Mouse (Mus musculus) intestine, postnatal 0 days (tissue): Measurements from ENCODE around the gene Ctdspl. TPM values are rescaled to one million over a fixed set of nuclear protein-coding genes. Genes with fewer than 3 reads are reported as not detected.

Experiments
- ATAC-seq: fragments of 200-750 bp; cut with Nextera tagmentation; 2 replicates; pipeline ENCODE4 v1.8.0; 2017; ENCODE audit warnings: mild to moderate bottlenecking, moderate TSS enrichment, moderate library complexity
- H3K27ac ChIP-seq: fragments of 300-500 bp; sonication (generic); 2 replicates; pipeline ENCODE4 v1.5.1; 2014; ENCODE audit warnings: mild to moderate bottlenecking, low read depth, low read length, moderate library complexity
- H3K27me3 ChIP-seq: fragments of 300-500 bp; sonication (generic); replicated peaks from 2 replicates; pipeline ENCODE4 v1.6.1; 2014; ENCODE audit warnings: low read length, mixed read lengths; ENCODE audit not compliant: control insufficient read depth, insufficient read depth
- H3K36me3 ChIP-seq: fragments of 300-500 bp; sonication (generic); 2 replicates; pipeline ENCODE4 v1.6.1; 2014; ENCODE audit warnings: mild to moderate bottlenecking, moderate library complexity; ENCODE audit not compliant: control insufficient read depth, insufficient read depth
- H3K4me1 ChIP-seq: fragments of 300-500 bp; sonication (generic); replicated peaks from 2 replicates; pipeline ENCODE4 v1.6.1; 2014; ENCODE audit warnings: antibody characterized with exemption, low read length, mixed read lengths; ENCODE audit not compliant: control insufficient read depth, insufficient read depth
- H3K4me2 ChIP-seq: fragments of 300-500 bp; sonication (generic); replicated peaks from 2 replicates; pipeline ENCODE4 v1.6.1; 2014; ENCODE audit warnings: low read depth, mild to moderate bottlenecking, moderate library complexity
- H3K4me3 ChIP-seq: fragments of 300-500 bp; sonication (generic); 2 replicates; pipeline ENCODE4 v1.5.1; 2014; ENCODE audit warnings: low read depth, low read length
- H3K9ac ChIP-seq: fragments of 300-500 bp; sonication (generic); 2 replicates; pipeline ENCODE4 v1.6.1; 2014; ENCODE audit warnings: mild to moderate bottlenecking, low read depth, low read length
- H3K9me3 ChIP-seq: fragments of 300-500 bp; sonication (generic); 2 replicates; pipeline ENCODE4 v1.6.1; 2016; ENCODE audit warnings: mixed run types; ENCODE audit not compliant: control insufficient read depth
- CTCF ChIP-seq: sonication (generic); IDR thresholded peaks from 2 replicates; pipeline ENCODE4 v1.5.1; 2016; ENCODE audit warnings: low read depth, mild to moderate bottlenecking, control low read depth, antibody characterized with exemption, moderate library complexity
- WGBS: fragments of 180-500 bp; shearing (Covaris S2); extraction: QIAGEN DNeasy Blood & Tissue Kit; methylation state at CpG from one replicate; pipeline ENCODE4 v1.1.7; 2014; 5-methylcytosine and 5-hydroxymethylcytosine counted together
- polyA plus RNA-seq: library from polyadenylated mRNA; unstranded; fragments of >200 nt; fragmentation: Nextera tagmentation; extraction: Ambion mirVana; gene quantifications from 2 replicates; pipeline ENCODE4 v1.2.1, GENCODE M21; 2015

Ctdspl gene
- polyA plus RNA-seq, 1 experiment from 2014 or later: 17.0 TPM

GRCm38 (mm10) chr9:118913613-118914012 is 12.6 kb upstream of the Ctdspl start:
- 76% methylated on average over 3 of the region's 3 CpGs for WGBS
- Histone ChIP-seq H3K9ac (no peak overlapping the region), H3K4me1 (no peaks in the 10 kb centered on the region), H3K4me2 (no peak overlapping the region), H3K27ac (no peak overlapping the region), H3K36me3 (no peaks in the 10 kb centered on the region), H3K27me3 (no peaks in the 10 kb centered on the region), H3K4me3 (no peak overlapping the region), H3K9me3 (no peaks in the 10 kb centered on the region)
- ATAC-seq: no peak
- no peak for TF ChIP-seq CTCF

- Histone ChIP-seq H3K27ac (no peak overlapping the region), H3K4me1 (no peaks in the 10 kb centered on the region), H3K36me3 (no peaks in the 10 kb centered on the region), H3K9me3 (no peaks in the 10 kb centered on the region), H3K27me3 (no peaks in the 10 kb centered on the region), H3K4me3 (no peak overlapping the region), H3K9ac (no peak overlapping the region), H3K4me2 (no peak overlapping the region)
- ATAC-seq: no peak
- 44% methylated on average over 8 of the region's 8 CpGs for WGBS
- TF ChIP-seq CTCF: no peak
Observed at GRCm38 (mm10) chr9:118914589-118914988, 11.7 kb upstream of the Ctdspl start.

- no peak for ATAC-seq
- no peak overlapping the region for H3K27ac ChIP-seq
- TF ChIP-seq CTCF: peak; percentile 80
- whole genome bisulfite sequencing: 64% methylated on average over 5 of the region's 5 CpGs
- no peak overlapping the region for H3K4me2 ChIP-seq
- H3K4me3 ChIP-seq: no peak overlapping the region
- H3K9me3 ChIP-seq: no peaks in the 10 kb centered on the region
- no peaks in the 10 kb centered on the region for H3K36me3 ChIP-seq
- H3K4me1 ChIP-seq: no peaks in the 10 kb centered on the region
- H3K9ac ChIP-seq: no peak overlapping the region
- H3K27me3 ChIP-seq: no peaks in the 10 kb centered on the region
Observed at GRCm38 (mm10) chr9:118915290-118915689, 11.0 kb upstream of the Ctdspl start.

GRCm38 (mm10) chr9:118919672-118920186 is 6.5 kb upstream of the Ctdspl start:
- ATAC-seq: peak; percentile 33; the same call in 1 of the 2 replicates
- Histone ChIP-seq H3K27ac (no peak overlapping the region), H3K9me3 (no peaks in the 10 kb centered on the region), H3K4me1 (peaks cover 2% of the 10 kb centered on the region; the same call in 1 of the 2 replicates), H3K4me3 (no peak overlapping the region), H3K9ac (no peak overlapping the region), H3K27me3 (no peaks in the 10 kb centered on the region), H3K36me3 (no peaks in the 10 kb centered on the region), H3K4me2 (no peak overlapping the region)
- 76% methylated on average over 16 of the region's 16 CpGs for WGBS
- no peak for TF ChIP-seq CTCF

- Histone ChIP-seq H3K27ac (no peak overlapping the region), H3K4me2 (no peak overlapping the region), H3K9ac (no peak overlapping the region), H3K36me3 (no peaks in the 10 kb centered on the region), H3K9me3 (no peaks in the 10 kb centered on the region), H3K4me1 (peaks cover 4% of the 10 kb centered on the region; the same call in 1 of the 2 replicates), H3K4me3 (no peak overlapping the region), H3K27me3 (no peaks in the 10 kb centered on the region)
- peak; percentile 99 for TF ChIP-seq CTCF
- 0 out of 2 replicates have a peak, but pooled peaks have one; percentile 4 for ATAC-seq
- WGBS: 40% methylated on average over 12 of the region's 12 CpGs
Observed at GRCm38 (mm10) chr9:118920798-118921515, 5.3 kb upstream of the Ctdspl start.

- Histone ChIP-seq H3K27ac (no peak overlapping the region), H3K9me3 (no peaks in the 10 kb centered on the region), H3K4me3 (no peak overlapping the region), H3K9ac (no peak overlapping the region), H3K27me3 (no peaks in the 10 kb centered on the region), H3K36me3 (no peaks in the 10 kb centered on the region), H3K4me1 (peaks cover 4% of the 10 kb centered on the region; the same call in 1 of the 2 replicates), H3K4me2 (no peak overlapping the region)
- no peak for ATAC-seq
- no peak for TF ChIP-seq CTCF
- 59% methylated on average over 2 of the region's 3 CpGs for WGBS
Observed at GRCm38 (mm10) chr9:118921926-118922325, 4.3 kb upstream of the Ctdspl start.
